Mouse (Mus musculus) 416B (cell line): ENCODE measurements around the gene Clta.
"Not testable (repeated sequence)": the region's sequence is repeated elsewhere in the genome, so short reads cannot be mapped to it uniquely, and the experiment has no call there.

Experiments
- DNase-seq: peaks from one replicate; pipeline ENCODE4 v3.0.0; 2011; ENCODE audit warnings: low read depth

Gene Clta

DNA sequence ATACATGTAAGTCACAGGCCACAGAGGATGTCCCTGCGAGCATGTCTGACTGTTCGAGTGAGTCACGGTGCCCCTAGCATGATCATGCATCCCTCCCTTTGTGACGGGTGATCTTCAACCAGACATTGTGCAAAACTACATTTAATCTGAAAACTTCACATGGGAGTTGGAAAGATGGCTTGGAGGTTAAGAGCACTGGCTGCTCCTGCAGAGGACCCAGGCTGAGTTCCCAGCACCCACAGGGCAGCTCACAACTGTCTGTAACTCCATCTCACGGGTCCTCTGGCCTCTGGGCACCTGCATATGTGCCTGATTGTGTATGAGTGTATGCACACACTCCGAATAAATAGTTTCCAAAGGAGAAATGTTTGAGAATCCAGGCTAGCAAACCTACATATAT, 20.0 kb downstream of the Clta start:
- no peak for DNase-seq

DNA sequence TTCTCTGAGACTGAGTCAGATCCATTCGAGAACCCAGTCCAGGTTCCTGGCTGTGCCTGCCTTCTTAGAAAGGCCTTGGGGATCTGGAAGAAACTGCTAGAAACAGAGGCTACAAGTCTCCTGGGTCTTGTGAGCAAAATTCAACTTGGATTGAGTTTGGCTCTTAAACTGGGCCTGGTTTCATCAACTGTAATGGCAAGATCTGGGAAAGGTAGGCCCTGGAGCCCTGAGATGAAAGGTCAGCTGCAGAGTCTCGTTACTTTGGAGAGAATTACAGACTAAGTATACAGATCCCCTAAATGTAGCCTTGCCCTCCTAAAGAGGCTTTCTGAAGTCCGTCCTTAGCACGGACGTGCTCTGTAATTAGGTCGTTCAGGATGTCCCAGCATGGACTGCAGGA, 21.3 kb downstream of the Clta start:
- no peak for DNase-seq

DNA sequence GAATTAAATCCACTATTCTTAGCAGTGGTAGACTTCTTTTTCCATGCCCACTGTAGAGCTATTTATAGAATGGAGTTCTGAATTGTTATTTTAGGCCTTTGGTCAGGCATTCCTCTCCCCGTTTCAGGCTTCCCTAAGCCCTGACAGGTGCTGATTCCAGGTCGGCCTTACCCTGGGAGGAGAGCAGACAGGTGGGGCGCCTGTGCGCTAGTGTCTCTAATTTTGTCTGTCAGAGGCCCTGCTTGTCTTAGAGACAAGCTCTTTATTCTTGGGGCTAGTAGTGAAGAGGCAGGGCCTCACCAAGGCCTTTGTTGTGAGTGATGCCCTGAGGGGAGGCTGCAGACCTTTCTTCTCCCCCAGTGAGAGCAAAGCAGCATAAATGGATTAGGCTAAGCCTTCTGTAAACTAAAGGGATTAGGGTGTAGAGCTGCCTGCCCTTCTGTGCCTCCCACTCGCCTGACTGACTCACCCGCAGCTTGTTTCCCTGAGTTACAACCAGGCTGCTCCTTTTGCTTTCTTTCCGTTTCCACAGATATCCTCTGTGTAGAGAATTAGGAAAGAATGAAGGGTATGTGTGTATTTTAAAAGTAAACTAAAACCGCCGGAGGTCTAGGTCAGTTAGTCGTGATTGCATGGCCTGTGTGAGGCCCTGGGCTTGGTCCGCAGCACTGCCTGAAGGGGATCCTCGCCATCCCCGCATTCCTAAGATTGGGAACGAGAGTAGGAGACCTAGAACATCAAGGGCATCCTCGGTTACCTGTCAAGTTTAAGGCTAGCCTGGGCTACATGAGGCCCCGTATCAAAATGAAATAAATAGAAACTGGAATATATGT, 24.3 kb downstream of the Clta start:
- DNase-seq, result no peak

DNA sequence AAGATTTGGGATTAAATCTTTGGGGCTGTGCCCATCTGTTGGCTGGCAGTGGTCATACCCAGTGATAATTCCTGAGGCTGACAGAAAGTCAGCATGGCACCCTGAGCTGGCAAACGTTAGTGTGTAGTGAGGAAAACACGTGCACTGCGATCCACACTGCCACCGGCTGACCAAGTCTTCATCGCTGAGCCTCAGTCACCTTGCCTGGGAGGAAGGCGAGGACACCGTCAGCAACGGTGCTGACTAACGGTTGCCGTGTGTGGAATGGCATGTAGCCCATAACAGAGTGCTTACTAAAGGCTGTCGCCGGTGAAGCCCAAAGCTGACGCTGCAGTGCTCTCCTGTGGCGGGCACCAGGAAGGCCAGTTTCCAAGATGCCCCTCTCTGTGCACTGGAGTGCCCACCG, 25.4 kb downstream of the Clta start:
- DNase-seq, result no peak

DNA sequence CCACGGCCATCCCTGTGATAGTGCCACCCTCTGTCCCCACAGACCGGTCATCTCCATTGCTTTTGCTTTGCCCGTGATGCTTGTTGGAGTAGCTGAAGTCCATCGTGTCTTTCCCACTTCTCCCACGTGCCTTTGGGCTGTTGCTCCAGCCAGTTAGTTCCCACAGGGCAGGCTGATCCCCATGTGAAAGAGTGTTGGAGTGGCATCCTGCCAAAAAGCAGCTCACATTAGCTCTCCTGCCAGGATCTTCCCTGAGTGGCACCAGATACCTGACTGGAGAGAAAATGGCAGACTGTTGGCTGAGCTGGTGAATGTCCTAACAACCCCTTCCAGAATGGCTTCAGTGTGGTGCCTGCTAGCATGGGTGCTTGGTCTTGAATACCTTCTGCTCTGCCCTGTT, 27.3 kb downstream of the Clta start:
- DNase-seq, result no peak

DNA sequence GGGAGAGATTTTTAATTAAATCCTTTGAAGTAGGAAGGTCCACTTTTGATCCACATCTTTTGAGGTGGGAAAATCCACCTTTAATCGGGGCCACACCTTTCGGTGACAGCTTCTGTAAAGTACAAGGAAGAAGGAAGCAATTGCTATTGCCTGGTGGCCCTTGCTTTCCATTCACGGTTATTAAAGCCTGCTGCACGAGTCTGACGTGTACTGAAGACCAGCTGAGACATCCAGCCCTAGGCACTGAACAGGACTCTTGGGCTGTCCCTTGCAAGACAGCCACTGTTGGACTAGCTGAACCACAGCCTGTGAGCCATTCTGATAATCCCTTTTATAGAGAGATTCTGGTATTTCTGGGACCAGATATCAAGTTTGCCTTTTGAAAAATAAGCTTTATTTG, 32.2 kb downstream of the Clta start:
- DNase-seq, result no peak

DNA sequence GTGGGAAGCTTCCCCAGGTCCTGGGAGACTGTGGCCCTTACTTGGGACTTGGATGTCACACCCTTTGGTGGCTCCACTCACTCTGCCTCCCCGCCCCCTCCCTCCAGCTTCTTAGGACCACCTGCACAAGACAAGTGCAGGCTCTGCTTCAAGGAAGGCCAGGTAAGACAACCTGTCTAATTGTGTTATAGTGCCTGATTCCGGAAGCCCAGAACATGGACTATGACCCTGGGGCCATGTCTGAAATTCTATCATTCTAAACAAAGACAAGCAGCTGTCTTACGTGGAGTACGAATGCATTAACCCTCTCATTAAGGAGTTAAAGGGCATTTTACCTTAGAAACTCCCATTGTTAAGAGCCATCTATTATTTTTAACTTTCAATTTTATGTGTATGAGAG, 36.5 kb downstream of the Clta start:
- DNase-seq, result no peak

DNA sequence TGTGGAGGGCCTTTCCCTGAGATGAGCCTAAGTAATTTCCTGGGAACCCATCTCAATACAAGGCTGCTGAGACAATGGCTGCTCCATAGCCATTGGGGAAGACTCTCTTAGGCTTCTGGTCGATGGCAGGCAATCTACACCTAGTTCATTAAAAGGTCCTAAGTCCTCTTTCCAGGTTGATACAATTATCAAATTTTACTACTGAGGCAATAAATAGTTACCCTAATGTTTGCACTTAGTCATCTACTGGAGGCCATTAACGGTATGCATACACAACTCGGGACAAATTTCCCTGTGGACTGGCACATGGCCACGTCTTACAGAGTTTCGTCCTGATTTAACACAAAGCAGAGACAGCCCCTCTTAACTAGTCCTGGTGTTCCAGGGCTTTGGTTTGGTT, 38.2 kb downstream of the Clta start:
- DNase-seq, result no peak

DNA sequence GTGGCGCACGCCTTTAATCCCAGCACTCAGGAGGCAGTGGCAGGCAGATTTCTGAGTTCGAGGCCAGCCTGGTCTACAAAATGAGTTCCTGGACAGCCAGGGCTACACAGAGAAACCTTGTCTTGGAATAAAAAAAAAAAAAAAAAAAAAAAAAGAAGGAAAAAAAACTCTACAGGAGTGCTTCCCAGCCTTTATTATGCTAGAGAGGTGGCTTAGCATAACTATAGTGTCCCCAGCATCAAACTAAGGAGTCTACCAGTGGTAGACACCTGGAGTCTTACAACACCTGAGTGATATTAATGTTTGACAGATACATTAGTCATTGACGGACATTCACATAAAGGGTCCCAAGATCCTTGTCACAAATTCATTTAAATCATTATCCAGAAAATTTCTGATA, 38.9 kb downstream of the Clta start:
- DNase-seq, result not testable (repeated sequence)

DNA sequence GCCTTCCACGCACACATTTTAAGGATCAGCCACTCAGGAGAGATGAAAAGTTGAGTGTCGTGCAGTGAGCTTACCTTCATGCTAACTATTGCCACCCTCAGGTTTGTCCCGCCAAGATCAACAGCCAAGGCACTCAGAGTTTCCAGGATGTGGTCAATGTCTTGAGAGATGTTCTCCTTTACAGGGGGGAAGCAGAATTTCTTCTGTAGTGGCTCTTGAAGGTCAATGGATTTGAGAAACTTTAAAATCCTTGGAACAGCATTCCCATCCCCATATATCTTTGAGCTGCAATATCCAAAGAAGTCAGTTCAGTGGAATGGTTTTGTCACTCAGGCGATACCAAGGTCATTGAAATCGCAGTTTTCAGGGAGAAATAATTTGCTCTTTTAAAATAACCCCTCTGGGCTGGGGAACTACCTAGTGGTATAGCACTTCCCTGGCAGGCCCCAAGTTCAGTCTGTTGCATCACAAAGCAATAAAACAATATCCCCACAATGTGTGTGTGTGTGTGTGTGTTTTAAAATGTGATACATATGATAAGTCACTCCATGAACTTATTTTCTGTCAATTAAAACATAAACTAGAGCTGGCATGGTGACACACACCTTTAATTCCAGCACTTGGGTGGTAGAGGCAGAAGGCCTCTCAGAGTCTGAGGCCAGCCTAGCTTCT, 40.6 kb downstream of the Clta start:
- peak; percentile 34 for DNase-seq

DNA sequence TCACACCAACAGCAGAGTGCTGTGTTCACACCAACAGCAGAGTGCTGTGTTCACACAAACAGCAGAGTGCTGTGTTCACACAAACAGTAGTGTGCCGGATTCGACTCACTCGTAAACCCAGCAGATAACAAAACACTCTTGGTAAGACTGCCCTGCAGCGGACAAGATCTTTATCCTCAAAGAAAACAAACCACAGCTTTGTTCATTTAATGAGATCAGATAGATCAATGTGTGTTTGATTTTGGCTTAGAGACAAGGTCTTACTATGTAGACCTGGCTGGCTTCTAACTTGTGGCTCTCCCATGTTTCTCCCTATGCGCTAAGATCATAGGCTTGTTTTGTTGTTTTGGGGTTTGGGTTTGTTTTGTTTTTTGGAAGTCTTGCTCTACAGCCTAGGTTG, 41.8 kb downstream of the Clta start:
- no peak for DNase-seq

DNA sequence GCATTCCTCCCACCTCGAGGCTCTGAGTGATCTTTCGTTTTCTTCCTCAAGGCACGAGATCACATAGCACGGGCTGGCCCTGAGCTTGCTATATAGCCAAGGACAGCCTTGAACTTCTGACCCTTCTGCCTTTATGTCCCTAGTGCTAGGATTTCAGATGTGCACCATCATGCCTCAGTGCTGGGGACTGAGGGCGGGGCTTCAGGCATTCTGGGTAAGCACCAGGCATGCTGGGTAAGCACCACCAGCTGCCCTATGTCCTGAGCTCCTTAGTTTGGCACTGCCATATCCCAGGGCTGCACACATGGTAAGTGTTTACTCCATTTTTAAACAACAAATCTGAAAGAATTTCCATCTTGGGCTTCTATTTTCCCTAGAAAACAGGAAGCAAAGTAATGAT, 45.6 kb downstream of the Clta start:
- DNase-seq, result no peak

DNA sequence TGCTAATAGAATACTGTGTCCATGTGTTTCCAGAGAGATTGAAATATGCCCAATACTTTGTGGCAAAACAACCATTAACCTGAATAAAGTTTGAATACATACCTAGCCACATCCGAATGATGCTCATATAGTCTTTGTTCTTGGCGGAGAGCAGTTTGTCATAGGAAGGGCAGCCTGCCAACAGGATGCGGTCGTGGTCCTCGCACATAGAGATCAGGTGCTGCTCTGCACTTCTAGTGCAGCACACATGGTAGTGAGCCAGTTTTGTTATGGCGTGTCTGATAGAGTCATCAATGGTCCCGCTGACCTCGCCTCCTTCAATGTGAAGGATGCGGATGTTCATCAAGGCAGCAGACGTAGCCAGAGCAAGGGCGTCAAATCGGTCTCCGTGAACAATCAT, 55.4 kb downstream of the Clta start:
- peak; percentile 25 for DNase-seq

DNA sequence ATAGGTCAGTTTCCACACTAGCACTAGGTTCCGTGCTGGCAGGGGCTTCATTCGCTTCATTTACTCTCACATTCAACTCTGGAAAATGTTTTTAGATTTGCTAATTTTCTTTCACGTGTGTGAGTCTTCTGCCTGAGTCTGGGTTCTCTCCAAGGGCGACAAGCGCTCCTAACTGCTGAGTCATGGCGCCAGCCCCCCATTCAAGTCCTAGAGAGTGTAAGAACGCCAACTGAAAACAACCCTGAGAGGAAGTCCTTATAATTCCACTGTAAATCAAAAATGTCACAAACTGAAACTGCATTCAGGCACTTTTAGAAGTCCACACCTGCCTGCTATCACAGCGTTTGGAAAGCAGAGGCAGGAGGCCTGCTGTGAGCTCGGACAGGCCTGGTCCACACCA, 57.8 kb downstream of the Clta start:
- no peak for DNase-seq

DNA sequence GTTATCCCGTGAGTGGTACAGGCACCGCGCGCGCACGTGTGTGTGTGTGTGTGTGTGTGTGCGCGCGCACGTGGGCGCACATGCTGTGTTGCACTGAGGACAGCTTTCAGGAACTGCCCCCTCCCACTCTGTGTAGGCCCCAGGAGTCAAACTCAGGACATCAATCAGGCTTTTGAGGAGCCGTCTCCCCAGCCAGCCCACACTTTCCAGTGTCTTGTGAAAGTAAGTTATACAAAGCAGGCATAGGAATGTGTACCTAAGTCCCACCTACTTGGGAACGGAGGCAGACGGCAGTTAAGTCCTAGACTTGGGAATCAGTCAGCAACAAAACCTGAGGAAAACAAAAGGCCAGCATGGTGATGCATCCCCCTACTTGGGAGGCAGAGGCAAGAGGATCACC, 58.6 kb downstream of the Clta start:
- DNase-seq, result no peak

DNA sequence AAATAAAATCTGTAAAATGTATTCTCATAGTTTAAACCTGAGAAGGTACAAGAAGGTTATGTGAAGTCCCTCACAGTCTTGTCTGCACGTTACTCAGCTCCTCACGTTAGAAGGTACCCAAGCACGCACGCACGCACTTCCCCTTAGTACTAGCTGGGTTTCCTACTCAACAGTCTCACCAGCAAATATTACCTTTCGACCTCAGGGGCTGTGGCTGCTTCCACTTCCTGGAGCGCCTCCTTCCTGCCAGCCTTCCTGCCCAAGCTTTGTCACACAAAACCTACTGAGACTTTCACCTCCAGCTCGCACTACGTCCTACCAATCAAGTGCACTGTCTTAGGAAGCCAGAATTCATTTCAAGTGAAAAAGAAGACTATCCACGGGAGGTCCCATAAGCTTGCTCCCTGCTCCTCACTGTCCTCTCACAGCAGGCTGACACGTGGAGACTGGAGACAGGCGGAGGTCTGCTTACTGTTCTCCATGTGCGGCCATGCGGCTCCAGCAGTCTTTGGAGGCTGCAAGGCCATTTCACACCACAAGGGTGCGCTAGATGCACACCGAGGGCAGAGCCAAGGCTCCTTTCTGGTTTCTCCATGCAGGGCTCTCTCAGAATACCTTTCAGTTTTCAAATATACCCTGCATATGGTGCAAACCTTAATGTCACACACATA, 61.2 kb downstream of the Clta start:
- peak; percentile 95 for DNase-seq

DNA sequence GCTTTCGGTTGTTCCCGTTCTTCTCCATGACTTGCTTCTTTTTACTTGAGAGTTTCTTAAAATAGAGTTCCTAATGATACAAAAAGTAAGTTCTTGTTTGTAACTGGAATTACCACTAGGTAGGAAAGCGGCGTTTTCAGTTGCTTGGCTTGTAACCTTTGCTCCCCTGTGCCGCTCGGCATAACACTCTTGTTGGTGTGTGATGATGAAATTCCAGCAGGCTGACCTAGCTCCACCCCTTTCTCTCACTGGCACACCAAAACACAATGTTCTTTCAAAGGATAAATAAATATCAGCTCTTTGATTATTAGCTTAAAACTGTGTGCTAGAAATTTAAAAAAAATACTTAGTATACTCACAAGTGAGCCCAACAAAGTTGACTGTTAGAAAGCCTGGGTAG, 62.6 kb downstream of the Clta start:
- no peak for DNase-seq

DNA sequence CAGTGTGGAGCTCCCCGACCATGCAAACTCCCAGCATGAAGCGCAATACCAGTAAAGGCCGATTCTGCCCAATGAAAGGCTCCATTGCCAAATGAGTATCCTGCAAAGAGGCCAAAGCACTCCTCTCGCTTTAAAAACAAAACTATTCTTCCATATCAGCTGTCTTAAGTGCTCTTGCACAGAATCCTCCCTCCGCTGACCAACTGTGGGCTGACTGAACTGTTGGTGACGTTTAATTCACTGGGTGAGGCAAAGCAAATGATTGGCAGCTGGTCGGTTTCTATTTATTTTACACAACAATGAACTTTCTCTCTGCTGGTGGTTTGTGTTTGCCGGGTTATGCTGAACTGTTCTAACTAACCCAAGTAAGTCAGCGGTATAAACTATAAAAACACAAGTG, 64.5 kb downstream of the Clta start:
- peak; percentile 67 for DNase-seq

DNA sequence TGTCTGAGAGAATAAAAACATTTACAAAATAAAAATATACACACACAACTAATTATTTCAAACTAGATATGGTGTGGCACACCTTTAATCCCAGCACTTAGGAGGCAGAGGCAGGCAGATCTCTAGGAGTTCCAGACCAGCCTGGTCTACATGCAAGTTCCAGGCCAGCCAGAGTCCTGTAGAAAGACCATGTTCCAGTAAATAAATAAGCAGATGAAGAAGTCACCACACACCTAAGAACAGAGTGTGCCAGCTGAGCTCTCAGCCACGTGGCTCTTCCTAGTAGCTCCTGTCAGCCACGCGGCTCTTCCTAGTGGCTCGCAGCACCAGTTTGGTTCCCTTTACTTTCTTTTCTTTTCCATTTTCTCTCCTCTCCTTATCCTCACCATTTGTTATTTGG, 65.2 kb downstream of the Clta start:
- DNase-seq, result no peak

DNA sequence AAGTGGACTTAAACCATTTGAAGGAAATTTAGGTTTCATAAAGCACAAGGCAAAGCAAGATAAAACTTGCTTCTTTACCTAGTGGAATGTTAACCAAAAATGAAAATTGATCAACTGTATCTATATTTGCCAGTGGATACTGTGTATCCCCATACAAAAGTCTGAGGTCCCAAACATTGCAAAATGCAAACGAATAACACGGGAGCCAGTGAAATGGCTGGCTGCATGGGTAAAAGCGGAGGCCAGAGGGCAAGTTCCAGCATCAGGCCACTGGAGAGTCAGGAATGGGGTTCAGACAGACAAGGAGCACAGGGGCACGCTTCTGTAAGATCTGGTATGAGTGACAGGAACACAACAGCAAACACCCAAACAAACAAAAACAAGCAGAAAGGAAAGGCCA, 66.4 kb downstream of the Clta start:
- no peak for DNase-seq

DNA sequence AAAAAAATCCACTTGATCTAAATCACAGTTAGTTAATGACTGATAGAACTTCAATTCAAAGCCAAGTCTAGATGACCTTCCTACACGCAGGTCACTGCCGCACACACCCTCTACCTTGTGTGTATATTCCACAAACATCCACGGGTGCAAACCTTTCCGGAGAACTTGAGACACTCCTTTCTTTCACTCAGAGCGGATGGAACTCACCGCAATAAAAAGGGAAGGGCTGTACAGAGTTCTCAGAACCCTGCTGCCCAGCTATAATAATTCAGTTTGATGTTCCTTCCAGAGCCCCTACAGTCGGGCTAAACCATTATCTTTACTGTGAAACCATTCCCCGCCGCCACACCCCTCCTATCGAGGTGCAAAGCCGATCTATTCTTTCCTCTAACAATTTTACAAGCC, 67.5 kb downstream of the Clta start:
- DNase-seq, result peak; percentile 56

DNA sequence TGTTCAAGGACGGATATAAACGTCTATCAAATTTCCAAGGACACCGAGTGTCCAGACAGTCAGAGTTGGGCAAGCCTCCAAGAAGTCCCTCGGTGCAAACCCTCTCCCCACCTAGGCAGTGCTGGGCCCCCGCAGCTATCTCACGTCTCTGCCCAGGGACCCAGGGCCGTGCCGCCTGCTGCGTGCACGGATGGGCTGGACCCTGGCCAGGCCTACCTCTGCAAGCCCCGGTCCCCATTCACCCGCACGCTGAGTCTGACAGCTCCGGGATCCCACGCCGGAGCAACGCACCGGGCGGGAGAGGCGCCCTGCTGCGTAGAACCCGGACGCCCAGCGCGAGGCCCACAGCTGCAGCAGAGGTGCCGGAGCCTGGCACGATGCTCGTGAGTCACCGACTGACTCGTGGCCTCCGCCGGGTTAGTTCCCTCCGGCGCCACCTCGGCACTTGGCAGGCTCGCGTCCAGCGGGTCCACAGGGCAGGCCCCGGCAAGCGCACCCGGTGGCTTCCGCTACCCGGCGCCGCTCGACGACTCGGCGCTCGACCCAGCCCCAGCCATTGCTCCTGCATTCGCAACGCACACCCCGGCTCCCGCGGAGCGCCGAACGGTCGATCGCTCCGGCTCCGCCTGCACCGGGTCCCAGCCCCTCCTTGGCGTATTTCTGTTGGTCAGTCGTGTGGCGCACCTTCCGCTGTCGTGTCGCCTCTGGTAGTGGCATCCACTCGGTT, 68.1 kb downstream of the Clta start:
- DNase-seq, result peak; percentile 92
